Mouse (Mus musculus): ENCODE measurements around the gene Il33. TPM values are rescaled to one million over a fixed set of nuclear protein-coding genes. Genes with fewer than 3 reads are reported as not detected.
"Not testable (repeated sequence)": the region's sequence is repeated elsewhere in the genome, so short reads cannot be mapped to it uniquely, and the experiment has no call there.

Il33 gene
- polyA plus RNA-seq, 1 experiment from 2014 or later, result 1.4 TPM

DNA sequence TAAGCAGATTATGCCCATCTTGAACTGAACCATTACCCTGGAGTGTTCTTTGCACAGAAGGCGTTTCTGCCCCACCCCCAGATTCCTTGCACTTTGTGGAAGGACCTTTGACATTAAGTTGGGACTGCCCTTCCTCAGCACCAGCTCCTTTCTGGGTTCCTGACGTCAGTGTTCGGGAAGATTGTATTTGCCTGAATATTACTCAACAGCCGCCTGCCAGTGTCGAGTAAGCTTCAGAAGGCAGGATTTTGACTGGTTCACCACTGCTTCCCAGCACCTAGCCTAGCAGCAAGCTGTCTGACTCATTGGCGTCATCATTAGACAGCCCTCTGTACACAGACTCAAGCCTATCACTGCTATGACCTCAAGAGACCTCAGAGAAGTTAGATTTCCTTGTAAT lies 17.4 kb downstream of the Il33 start:
- Histone ChIP-seq H3K4me3 (no peak overlapping the region), H3K4me2 (replicated peaks) (no peak overlapping the region), H3K9ac (no peak overlapping the region), H3K27ac (no peak overlapping the region), H3K4me1 (peaks cover 10% of the 10 kb centered on the region; the same call in 1 of the 2 replicates), H3K27me3 (no peaks in the 10 kb centered on the region), H3K36me3 (no peaks in the 10 kb centered on the region), H3K9me3 (no peaks in the 10 kb centered on the region)
- ATAC-seq (ENCODE audit: low FRiP score, low read depth), result no peak
- WGBS, result 79% methylated on average over 6 of the region's 6 CpGs

- Histone ChIP-seq H3K27ac (no peak overlapping the region), H3K4me2 (replicated peaks) (no peak overlapping the region), H3K27me3 (no peaks in the 10 kb centered on the region), H3K4me3 (no peak overlapping the region), H3K4me1 (peaks cover 12% of the 10 kb centered on the region), H3K9ac (no peak overlapping the region), H3K9me3 (no peaks in the 10 kb centered on the region), H3K36me3 (no peaks in the 10 kb centered on the region)
- WGBS, result 81% methylated on average over 5 of the region's 5 CpGs
- ATAC-seq (ENCODE audit: low FRiP score, low read depth), result no peak
Measured at GRCm38 (mm10) chr19:29944426-29944825, 19.5 kb downstream of the Il33 start.

DNA sequence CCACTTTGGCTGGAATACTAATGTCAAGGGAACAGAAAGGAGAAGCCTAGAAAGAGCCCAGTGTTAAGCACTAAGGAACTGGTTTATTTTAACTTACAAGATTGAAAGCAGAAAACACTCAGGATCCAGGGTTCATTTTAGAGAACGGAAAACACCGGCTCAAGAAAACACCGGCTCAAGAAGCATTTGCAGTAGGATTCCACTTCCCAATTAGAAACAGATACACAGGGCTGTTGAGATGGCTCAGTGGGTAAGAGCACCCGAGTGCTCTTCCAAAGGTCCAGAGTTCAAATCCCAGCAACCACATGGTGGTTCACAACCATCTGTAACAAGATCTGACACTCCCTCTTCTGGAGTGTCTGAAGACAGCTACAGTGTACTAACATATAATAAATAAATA lies 20.0 kb downstream of the Il33 start:
- H3K4me2 ChIP-seq (replicated peaks); H3K27ac ChIP-seq; ATAC-seq (ENCODE audit: low FRiP score, low read depth); H3K9ac ChIP-seq; H3K36me3 ChIP-seq; H3K9me3 ChIP-seq; H3K4me3 ChIP-seq; H3K27me3 ChIP-seq: not testable (repeated sequence)
- WGBS, result 71% methylated on average over 4 of the region's 4 CpGs
- H3K4me1 ChIP-seq, result peaks cover 12% of the 10 kb centered on the region

DNA sequence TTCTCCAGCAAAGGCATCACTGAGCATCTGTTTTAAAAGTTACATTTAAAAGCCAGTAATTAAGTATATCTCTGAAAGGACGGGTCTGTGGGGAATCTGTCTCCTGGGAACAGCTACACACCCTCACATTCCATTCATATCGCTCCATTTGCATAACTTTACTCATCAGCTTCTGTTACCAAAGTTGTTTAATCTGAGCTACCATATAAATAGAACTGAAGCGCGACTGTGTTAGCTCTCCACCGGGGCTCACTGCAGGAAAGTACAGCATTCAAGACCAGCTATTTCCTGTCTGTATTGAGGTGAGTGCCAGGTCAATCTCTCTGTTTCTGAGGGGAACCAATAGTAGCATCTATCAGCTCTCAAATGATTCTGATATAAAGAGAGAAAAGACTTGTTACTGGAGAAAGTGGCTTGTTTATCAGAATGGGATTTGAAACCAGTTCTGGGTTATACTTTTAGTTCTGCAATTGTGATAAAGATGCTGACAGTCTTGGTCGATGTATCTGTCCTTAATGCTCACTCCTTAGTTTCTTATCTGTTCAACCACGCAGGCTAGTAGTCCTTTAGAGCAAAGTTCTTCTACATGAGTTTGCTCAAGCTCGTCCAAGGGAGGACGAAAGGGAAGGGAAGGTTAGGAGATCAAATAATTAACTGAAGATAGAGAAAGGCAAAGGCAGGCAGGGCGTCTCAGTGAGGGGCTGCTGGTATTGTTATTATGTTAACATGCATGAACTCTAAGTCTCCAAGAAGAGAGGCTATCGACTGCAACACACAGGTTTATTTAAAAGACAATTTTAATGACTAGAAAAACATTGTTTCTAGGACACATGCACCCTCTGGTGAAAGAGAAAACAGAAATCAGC lies 20.9 kb downstream of the Il33 start:
- Histone ChIP-seq H3K4me1 (peaks cover 12% of the 10 kb centered on the region), H3K4me2 (replicated peaks) (no peak overlapping the region), H3K27me3 (no peaks in the 10 kb centered on the region), H3K9me3 (no peaks in the 10 kb centered on the region), H3K9ac (no peak overlapping the region), H3K36me3 (no peaks in the 10 kb centered on the region), H3K4me3 (no peak overlapping the region), H3K27ac (no peak overlapping the region)
- ATAC-seq (ENCODE audit: low FRiP score, low read depth), result no peak
- WGBS, result 35% methylated on average over 11 of the region's 11 CpGs

DNA sequence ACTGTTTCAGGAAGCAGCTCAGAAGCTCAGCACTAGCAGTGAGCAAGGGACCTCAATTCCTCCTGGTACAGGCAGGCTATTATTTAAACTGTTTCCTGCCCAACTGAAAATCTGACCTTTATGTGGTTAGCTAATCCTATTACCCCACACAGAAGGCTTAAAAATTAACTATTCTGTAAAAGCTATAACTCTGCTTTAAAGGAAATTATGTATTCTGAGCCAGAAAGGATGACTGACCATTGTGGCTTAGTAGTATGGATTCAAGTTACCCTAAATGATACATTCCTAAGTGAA lies 21.5 kb downstream of the Il33 start:
- Histone ChIP-seq H3K27ac (no peak overlapping the region), H3K4me2 (replicated peaks) (no peak overlapping the region), H3K27me3 (no peaks in the 10 kb centered on the region), H3K9ac (no peak overlapping the region), H3K9me3 (no peaks in the 10 kb centered on the region), H3K4me3 (no peak overlapping the region), H3K4me1 (peaks cover 12% of the 10 kb centered on the region), H3K36me3 (no peaks in the 10 kb centered on the region)
- ATAC-seq (ENCODE audit: low FRiP score, low read depth), result no peak

- H3K27me3 ChIP-seq, result no peaks in the 10 kb centered on the region
- ATAC-seq (ENCODE audit: low FRiP score, low read depth), result no peak
- no peak overlapping the region for H3K9ac ChIP-seq
- H3K36me3 ChIP-seq, result no peaks in the 10 kb centered on the region
- peaks cover 12% of the 10 kb centered on the region for H3K4me1 ChIP-seq
- no peaks in the 10 kb centered on the region for H3K9me3 ChIP-seq
- no peak overlapping the region for H3K4me2 ChIP-seq (replicated peaks)
- WGBS, result 87% methylated on average over 9 of the region's 9 CpGs
- H3K27ac ChIP-seq, result no peak overlapping the region
- no peak overlapping the region for H3K4me3 ChIP-seq
Measured at GRCm38 (mm10) chr19:29947056-29947455, 22.1 kb downstream of the Il33 start.

GRCm38 (mm10) chr19:29947891-29948801 lies 23.2 kb downstream of the Il33 start:
- peak overlapping the region; percentile 74 for H3K4me2 ChIP-seq (replicated peaks)
- ATAC-seq (ENCODE audit: low FRiP score, low read depth), result peak; percentile 87
- H3K27me3 ChIP-seq, result no peaks in the 10 kb centered on the region
- peak overlapping the region; percentile 50; the same call in 1 of the 2 replicates for H3K9ac ChIP-seq
- H3K4me3 ChIP-seq, result peak overlapping the region; percentile 42
- H3K4me1 ChIP-seq, result peaks cover 12% of the 10 kb centered on the region
- H3K36me3 ChIP-seq, result no peaks in the 10 kb centered on the region
- no peaks in the 10 kb centered on the region for H3K9me3 ChIP-seq
- H3K27ac ChIP-seq, result no peak overlapping the region
- 28% methylated on average over 25 of the region's 25 CpGs for WGBS

- ATAC-seq (ENCODE audit: low FRiP score, low read depth), result no peak
- peaks cover 8% of the 10 kb centered on the region for H3K4me1 ChIP-seq
- H3K27me3 ChIP-seq, result no peaks in the 10 kb centered on the region
- H3K36me3 ChIP-seq, result no peaks in the 10 kb centered on the region
- no peaks in the 10 kb centered on the region for H3K9me3 ChIP-seq
- H3K4me3 ChIP-seq, result no peak overlapping the region
- WGBS, result 88% methylated on average over 5 of the region's 5 CpGs
- H3K4me2 ChIP-seq (replicated peaks), result no peak overlapping the region
- H3K9ac ChIP-seq, result no peak overlapping the region
- H3K27ac ChIP-seq, result no peak overlapping the region
Measured at GRCm38 (mm10) chr19:29952538-29952937, 27.6 kb downstream of the Il33 start.

DNA sequence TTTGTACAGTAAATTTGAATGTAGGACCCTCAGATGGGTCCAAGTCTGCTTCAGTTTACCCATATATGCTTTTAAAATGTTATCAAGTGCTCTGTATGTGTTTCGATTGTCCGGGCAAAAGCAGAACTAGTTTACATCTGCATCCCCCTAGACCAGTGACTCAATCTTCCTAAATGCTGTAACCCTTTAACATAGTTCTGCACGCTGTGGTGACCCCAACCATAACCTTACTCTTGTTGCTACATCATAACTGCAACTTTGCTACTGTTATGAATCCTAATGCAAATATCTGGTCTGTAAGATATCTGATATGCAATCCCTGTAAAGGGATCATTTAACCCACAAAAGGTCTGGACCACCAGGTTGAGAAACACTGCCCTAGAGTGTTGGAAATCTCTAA lies 28.9 kb downstream of the Il33 start:
- no peak for ATAC-seq (ENCODE audit: low FRiP score, low read depth)
- Histone ChIP-seq H3K4me2 (replicated peaks) (no peak overlapping the region), H3K36me3 (no peaks in the 10 kb centered on the region), H3K4me3 (no peak overlapping the region), H3K9ac (no peak overlapping the region), H3K9me3 (no peaks in the 10 kb centered on the region), H3K4me1 (peaks cover 1% of the 10 kb centered on the region), H3K27ac (no peak overlapping the region), H3K27me3 (no peaks in the 10 kb centered on the region)
- 94% methylated on average over 3 of the region's 3 CpGs for WGBS

- H3K36me3 ChIP-seq, result no peaks in the 10 kb centered on the region
- H3K4me1 ChIP-seq, result no peaks in the 10 kb centered on the region
- H3K4me3 ChIP-seq, result no peak overlapping the region
- ATAC-seq (ENCODE audit: low FRiP score, low read depth), result no peak
- no peaks in the 10 kb centered on the region for H3K9me3 ChIP-seq
- WGBS, result 82% methylated on average over 2 of the region's 2 CpGs
- no peak overlapping the region for H3K27ac ChIP-seq
- no peak overlapping the region for H3K4me2 ChIP-seq (replicated peaks)
- no peak overlapping the region for H3K9ac ChIP-seq
- H3K27me3 ChIP-seq, result no peaks in the 10 kb centered on the region
Measured at GRCm38 (mm10) chr19:29955454-29955853, 30.5 kb downstream of the Il33 start.

- Histone ChIP-seq H3K27ac (no peak overlapping the region), H3K27me3 (no peaks in the 10 kb centered on the region), H3K4me3 (no peak overlapping the region), H3K9me3 (0 out of 2 replicates have a peak, but pooled peaks cover 2% of the 10 kb centered on the region), H3K4me1 (no peaks in the 10 kb centered on the region), H3K36me3 (no peaks in the 10 kb centered on the region), H3K9ac (no peak overlapping the region), H3K4me2 (replicated peaks) (no peak overlapping the region)
- 81% methylated on average over 4 of the region's 4 CpGs for WGBS
- ATAC-seq (ENCODE audit: low FRiP score, low read depth), result no peak
Measured at GRCm38 (mm10) chr19:29960906-29961305, 36.0 kb downstream of the Il33 start.

DNA sequence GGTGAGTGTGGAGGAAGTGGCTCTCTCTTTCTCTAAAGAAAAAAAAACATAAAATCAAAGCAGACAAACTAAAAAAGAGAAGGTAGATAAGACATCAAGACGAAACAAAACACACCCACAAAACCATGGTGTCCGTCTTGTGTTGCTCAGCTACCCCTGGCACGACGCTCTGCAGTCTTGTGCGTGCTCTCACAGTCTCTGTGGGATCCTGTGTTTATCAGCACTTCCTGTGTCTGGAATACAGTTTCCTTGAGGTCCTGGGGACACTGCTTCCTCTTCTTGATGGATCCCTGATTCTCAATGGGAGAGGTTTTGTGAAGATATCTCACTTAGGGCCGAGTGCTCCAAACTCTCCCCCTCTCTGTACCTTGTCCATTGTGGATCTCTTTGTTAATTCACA lies 36.9 kb downstream of the Il33 start:
- H3K36me3 ChIP-seq, result no peaks in the 10 kb centered on the region
- H3K4me1 ChIP-seq, result no peaks in the 10 kb centered on the region
- no peak overlapping the region for H3K27ac ChIP-seq
- H3K27me3 ChIP-seq, result no peaks in the 10 kb centered on the region
- H3K4me3 ChIP-seq, result no peak overlapping the region
- ATAC-seq (ENCODE audit: low FRiP score, low read depth), result no peak
- H3K9ac ChIP-seq, result no peak overlapping the region
- H3K9me3 ChIP-seq, result peaks cover 11% of the 10 kb centered on the region; the same call in 1 of the 2 replicates
- WGBS, result 87% methylated on average over 6 of the region's 6 CpGs
- H3K4me2 ChIP-seq (replicated peaks), result no peak overlapping the region
